Mouse (Mus musculus) ovary, postnatal 14 days (tissue): ENCODE results near the gene Dock7.

Source experiments
- DNase-seq: peaks from one replicate; pipeline ENCODE4 v3.0.0; 2022; ENCODE audit warnings: low spot score

Gene Dock7

GRCm38 (mm10) chr4:99120211-99121122, at the start of gene Dock7:
Gene Dock7, minus strand, starts transcription at chr4:99120915.
- peak; percentile 82 for DNase-seq

- DNase-seq, result no peak
Measured at GRCm38 (mm10) chr4:99168869-99169268, 48.2 kb upstream of the Dock7 start.

- DNase-seq, result no peak
Measured at GRCm38 (mm10) chr4:99163547-99163946, 42.8 kb upstream of the Dock7 start.

DNA sequence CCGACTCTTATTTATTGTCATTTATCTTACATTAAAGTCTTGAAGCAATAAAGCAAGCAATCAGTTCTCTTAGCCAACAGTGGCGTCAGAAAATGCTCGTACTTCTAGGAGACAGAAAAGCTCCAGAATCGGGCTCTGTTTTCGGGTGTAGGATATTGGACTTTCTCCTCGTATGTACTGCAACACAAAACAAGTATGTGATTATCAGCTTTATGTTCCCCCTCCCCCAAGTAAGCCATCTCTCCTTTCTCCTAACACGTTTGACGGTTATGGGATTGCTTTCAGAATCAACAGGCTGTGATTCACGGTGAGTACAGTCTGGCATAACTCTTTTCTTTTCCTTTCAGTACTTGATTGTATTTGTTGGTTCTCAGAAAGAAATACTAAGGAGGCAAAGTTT, 42.3 kb upstream of the Dock7 start:
- no peak for DNase-seq

GRCm38 (mm10) chr4:99161457-99161971, 40.8 kb upstream of the Dock7 start:
- DNase-seq, result no peak

- DNase-seq, result no peak
Measured at GRCm38 (mm10) chr4:99160899-99161298, 40.2 kb upstream of the Dock7 start.

GRCm38 (mm10) chr4:99160414-99160813, 39.7 kb upstream of the Dock7 start:
- no peak for DNase-seq

DNA sequence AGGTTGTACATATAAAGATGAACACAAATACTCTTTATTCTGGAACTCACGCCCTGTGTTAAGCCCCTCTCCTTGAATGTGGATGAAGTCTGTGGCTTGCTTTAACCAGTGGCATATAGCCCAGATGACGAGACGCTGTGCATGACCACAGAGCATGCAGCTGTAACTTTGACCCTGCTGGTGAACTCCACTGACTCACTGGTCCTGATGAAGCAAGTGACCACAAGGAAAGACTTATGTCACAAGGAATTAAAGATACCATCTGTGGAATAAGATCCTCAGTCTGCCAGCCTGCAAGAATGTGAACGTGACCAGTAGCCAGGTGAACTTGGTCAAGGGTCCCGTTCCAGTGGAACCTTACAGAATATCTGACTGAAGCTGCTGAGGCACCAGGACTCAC, 37.8 kb upstream of the Dock7 start:
- DNase-seq, result no peak

DNA sequence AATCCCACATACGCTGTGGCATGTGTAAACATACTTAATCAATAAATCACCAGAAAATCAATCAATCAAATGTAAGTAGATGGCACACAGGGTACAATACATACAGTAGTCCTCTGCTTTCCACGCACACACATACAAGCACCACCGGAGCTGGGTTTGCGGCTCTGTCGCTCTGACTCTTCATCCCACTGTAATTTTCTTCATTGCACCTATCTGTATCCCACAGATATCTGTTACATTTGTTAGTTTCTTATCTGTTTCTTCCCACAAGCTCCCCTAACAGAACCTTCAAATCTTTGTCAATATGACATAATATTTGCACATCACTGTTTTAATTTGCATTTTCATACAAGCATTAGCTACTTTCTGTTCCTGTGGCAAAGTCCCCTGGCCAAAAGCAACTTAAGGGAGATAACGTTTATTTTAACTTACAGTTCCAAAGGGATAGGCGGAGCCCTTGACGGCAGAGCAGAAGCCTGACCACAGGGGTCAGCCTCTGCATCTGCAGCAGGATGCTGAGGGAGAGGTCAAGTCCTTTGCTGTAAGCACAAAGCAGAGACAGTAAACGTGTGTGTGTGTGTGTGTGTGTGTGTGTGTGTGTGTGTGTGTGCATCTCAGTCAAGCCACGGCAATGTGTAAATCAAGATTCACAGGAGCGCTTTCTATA, 36.1 kb upstream of the Dock7 start:
- no peak for DNase-seq

GRCm38 (mm10) chr4:99151885-99152558, 31.3 kb upstream of the Dock7 start:
- no peak for DNase-seq

DNA sequence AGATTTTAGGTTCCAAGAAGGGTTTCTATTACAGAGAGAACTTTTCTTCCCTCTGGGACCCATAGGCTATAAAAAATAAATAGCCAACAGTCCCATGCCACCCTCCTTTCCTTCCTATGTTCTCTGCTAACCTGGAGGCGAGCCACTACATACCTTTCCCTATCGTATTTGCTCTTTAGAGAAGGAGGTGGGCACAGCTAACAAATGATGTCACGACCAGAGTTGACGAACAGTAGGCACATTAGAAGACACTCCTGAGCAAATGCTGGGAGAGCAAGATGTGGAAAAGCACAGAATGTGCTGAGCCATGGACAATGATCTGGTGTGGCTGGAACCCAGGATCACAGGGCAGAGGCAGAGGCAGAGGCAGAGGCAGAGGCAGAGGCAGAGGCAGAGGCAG, 30.7 kb upstream of the Dock7 start:
- DNase-seq, result no peak

GRCm38 (mm10) chr4:99143323-99143722, 22.6 kb upstream of the Dock7 start:
- no peak for DNase-seq

DNA sequence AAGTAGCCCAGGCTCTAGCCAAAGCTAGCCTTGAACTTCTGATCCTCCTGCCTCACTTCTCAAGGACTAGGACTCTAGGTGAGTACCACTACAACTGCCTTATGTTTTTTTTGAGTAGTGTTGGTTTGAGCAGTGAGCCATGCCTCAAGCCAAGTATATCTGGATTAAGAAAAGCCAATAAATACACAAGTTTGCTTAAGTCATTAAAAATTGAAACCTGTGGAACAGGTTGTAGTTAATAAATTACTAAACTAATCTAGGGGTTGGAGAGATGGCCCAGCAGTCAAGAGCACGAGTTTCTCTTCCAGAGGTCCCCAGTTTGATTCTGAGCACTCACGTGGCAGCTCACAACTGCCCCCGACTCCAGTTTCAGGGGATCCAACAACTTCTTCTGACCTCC, 20.9 kb upstream of the Dock7 start:
- no peak for DNase-seq

DNA sequence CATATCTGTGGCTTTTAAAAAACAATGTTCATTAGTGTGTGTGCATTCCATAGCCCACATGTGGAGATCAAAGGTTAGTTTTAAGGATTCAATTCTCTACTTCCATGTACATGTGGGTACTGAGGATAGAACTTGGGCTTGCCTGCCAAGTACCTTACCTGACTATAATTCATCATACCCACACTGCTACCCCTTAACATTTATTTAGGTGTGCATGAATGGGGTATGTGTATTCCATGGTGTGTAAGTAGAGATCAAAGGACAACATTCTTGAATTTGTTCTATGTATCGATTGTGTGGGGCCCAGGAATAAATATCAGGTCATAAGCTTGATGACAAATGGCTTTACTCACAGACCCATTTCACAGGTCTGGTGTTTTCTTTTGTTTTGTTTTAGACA, 20.5 kb upstream of the Dock7 start:
- no peak for DNase-seq

DNA sequence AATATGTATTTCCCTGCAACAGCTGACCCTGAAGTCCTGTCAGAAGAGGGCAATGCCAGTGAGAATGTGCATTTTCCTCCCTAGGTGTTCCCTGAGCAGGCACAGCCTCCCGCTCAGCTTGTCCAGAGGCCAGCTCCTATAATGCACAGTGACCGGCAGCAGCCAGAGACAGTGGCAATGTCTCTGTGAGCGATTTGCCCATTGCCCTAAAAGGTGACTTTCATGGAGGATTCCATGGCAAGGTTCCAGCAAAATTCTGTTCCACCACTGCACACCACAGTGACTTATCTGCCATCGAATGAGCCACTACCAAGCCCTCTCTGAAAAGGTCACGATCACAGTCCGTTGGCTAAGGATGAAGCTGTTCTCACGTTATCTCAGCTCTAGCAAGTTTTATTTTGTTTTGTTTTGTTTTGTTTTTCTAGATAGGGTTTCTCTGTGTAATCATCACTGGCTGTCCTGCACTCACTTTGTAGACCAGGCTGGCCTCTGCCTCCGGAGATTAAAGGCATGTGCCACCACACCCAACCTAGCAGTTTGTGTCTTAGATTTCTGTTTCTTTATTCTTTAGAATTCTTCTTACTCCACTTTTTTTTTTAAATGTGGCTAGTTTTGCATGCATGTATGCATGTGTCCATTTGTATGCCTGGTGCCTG, 17.4 kb upstream of the Dock7 start:
- DNase-seq, result no peak

GRCm38 (mm10) chr4:99134522-99134921, 13.8 kb upstream of the Dock7 start:
- DNase-seq, result no peak

- no peak for DNase-seq
Measured at GRCm38 (mm10) chr4:99133326-99133725, 12.6 kb upstream of the Dock7 start.

DNA sequence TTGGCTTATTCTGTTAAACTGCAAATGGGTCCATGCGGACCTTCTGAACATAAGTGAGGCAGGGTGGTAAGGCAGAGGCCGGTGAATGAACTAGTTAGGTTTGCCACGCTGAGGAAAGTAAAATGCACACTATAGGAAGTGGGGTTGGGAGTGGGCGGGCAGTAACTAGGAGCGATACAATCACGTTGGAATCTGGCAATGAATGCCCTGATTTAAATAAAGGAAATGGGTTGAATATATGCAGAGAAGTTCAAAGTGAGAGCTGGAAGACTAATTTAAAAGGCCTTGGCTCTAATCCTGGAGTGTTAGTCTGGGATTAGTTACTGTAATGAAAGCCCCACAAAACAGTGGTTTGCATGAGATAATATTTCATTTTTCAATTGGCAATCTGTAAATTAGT, 12.0 kb upstream of the Dock7 start:
- no peak for DNase-seq

GRCm38 (mm10) chr4:99131227-99131653, 10.5 kb upstream of the Dock7 start:
- DNase-seq, result no peak

DNA sequence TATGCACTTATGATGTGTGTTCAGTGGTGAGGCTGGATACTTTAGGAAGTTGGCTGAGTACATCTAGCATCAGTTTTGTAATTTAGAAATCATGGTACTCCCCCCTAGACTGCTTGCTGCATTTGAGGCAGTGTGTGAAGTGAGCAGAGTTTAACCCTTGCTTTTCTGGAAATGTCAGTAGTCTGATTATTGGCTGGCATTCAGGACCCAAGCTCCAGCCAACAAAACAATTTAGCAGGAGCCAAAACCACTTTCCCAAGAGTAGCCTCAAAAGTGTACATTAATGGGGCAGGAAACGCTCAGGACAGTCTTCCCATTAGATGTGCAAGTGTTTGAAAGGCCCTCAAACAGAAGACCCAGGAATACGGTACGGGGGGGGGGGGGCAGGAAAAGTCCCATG, 2.8 kb upstream of the Dock7 start:
- no peak for DNase-seq

DNA sequence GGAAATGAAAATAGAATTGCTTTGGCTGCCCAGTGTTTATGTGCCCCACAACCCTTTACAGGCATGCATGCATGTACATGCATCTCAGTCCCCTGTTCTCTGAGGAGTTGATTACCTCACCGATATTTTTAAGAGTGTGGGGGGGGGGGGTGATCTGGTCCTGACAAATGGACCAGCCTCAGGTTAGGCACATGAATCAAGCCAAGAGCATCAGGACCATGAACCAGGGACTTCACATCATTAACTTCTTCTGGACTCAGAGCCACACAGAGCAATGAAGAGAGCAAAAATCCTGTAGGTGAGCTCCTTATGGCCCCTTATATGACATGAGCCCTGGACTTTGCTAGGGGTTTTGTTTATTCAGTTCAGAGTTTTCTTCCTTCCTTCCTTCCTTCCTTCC, 2.1 kb upstream of the Dock7 start:
- no peak for DNase-seq

GRCm38 (mm10) chr4:99122047-99122446, 1.3 kb upstream of the Dock7 start:
- no peak for DNase-seq
